Mouse (Mus musculus) neural tube, embryonic 12.5 days (tissue): ENCODE measurements at regions not wholly inside any gene's neighbourhood (a gene's known extent, or its start where the extent isn't known, plus 50 kb on each side); places are given as distances from the start of the nearest gene placed in this dataset.

Experiments used
- ATAC-seq: fragments of 200-750 bp; cut with Nextera tagmentation; 2 replicates; pipeline ENCODE4 v1.8.0; 2017; ENCODE audit warnings: low read depth, mild to moderate bottlenecking, moderate TSS enrichment, moderate library complexity; ENCODE audit not compliant: low FRiP score
- H3K27ac ChIP-seq: fragments of 300-500 bp; sonication (generic); 2 replicates; pipeline ENCODE4 v1.5.1; 2016
- H3K27me3 ChIP-seq: fragments of 300-500 bp; sonication (generic); replicated peaks from 2 replicates; pipeline ENCODE4 v1.6.1; 2016; ENCODE audit warnings: mild to moderate bottlenecking
- H3K36me3 ChIP-seq: fragments of 300-500 bp; sonication (generic); 2 replicates; pipeline ENCODE4 v1.6.1; 2016; ENCODE audit warnings: mild to moderate bottlenecking
- H3K4me1 ChIP-seq: fragments of 300-500 bp; sonication (generic); 2 replicates; pipeline ENCODE4 v1.6.1; 2016
- H3K4me2 ChIP-seq: fragments of 300-500 bp; sonication (generic); replicated peaks from 2 replicates; pipeline ENCODE4 v1.6.1; 2016; ENCODE audit warnings: mild to moderate bottlenecking
- H3K4me3 ChIP-seq: fragments of 300-500 bp; sonication (generic); 2 replicates; pipeline ENCODE4 v1.5.1; 2016
- H3K9ac ChIP-seq: fragments of 300-500 bp; sonication (generic); 2 replicates; pipeline ENCODE4 v1.6.1; 2016; ENCODE audit warnings: mild to moderate bottlenecking
- H3K9me3 ChIP-seq: fragments of 300-500 bp; sonication (generic); 2 replicates; pipeline ENCODE4 v1.6.1; 2016; ENCODE audit warnings: mild to moderate bottlenecking
- whole genome bisulfite sequencing: fragments of 180-500 bp; shearing (Covaris S2); methylation state at CpG from one replicate; pipeline ENCODE4 v1.1.7; 2016; 5-methylcytosine and 5-hydroxymethylcytosine counted together

DNA sequence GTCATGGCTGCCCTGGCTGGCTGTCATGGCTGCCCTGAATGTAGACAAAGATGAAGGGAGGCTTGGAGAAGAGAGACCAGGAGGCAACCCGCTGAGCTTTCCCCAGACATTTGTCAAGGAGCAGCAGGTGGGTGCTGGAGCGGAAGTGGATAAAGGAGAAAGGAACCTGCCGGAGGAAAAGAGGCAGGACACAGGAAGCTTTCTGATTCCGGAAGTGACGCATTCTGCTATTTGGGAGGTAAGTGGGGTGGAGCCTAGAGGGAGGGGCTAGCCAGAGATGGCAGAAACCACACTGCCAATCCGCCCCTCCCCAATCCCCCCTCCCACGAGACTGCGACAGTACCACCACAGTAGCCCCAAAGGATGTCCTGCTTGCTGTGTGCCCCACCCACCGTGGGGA is 80.1 kb downstream of the Gm572 start:
- 81% methylated on average over 9 of the region's 9 CpGs for WGBS
- no peaks in the 10 kb centered on the region for H3K9me3 ChIP-seq
- ATAC-seq, result no peak

DNA sequence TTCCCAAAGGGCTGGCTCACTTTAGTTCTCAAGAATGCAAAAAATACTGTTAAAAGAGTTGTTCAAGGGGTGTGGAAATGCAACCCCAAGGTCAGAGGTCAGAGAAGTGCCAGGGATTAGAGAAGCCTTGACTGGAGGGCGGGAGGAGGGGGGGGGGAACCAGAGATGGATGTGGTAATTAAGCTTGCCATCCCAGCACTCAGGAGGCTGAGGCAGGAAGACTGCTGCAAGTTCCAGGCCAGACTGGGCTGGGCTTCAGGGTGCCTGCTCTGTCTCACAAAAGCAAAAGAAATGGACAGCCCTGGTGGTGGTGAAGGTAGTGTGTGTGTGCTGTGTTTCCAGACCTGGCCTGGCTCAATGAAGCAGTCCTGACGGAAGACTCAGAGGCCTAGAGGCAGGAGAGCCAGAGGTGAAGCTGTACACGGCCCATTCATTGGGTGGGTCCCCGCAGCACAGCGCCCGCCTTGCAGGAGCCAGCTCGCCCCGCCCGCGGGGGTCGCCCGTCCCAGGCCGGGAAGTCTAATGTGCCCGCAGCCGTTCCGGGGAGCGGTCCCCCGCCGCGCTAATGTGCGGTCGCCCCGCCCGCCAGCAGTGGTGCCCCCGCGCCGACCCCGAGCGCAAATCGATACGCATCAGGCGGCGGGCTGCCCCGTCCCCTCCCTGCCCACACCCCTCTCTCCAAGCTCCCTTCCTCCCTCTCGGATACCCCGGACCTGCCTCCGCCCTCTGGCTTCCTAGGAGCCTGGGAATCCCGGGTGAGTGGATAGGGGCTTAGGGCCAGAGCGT is 80.1 kb upstream of the Casz1 start:
- Histone ChIP-seq H3K27ac (no peak overlapping the region), H3K36me3 (no peaks in the 10 kb centered on the region), H3K4me3 (peak overlapping the region; percentile 34), H3K9me3 (no peaks in the 10 kb centered on the region), H3K4me2 (peak overlapping the region; percentile 76), H3K4me1 (peaks cover 8% of the 10 kb centered on the region), H3K27me3 (peaks cover 13% of the 10 kb centered on the region), H3K9ac (peak overlapping the region; percentile 57)
- WGBS, result 4% methylated on average over 39 of the region's 39 CpGs
- peak; percentile 65 for ATAC-seq

More for the DNA sequence above, 80.1 kb downstream of the Gm572 start:
- Histone ChIP-seq H3K4me3 (no peak overlapping the region), H3K4me2 (no peak overlapping the region), H3K27me3 (peaks cover 11% of the 10 kb centered on the region), H3K4me1 (peaks cover 8% of the 10 kb centered on the region), H3K27ac (no peak overlapping the region), H3K9ac (no peak overlapping the region), H3K36me3 (no peaks in the 10 kb centered on the region)

DNA sequence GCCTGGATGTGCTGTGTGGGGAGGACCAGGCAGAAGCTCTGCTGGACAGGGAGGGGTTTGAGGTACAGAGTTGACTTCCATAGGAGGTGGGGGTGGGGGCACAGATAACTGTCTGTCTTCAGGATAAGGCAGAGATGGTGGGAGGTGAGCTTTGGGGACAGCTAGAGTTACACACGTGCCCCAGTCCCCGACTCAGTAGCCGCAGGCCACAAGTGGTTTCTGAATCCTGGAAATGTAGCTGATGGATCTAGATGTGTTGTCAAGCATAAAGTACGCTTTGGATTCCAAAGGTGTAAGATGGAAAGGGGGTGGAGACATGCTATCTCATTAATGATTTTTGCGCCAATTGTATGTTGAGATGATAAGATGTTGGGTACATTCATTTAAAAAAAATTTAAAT is 75.4 kb upstream of the Casz1 start:
- peaks cover 5% of the 10 kb centered on the region; the same call in 1 of the 2 replicates for H3K27me3 ChIP-seq
- WGBS, result 93% methylated on average over 5 of the region's 5 CpGs
- no peak overlapping the region for H3K27ac ChIP-seq
- ATAC-seq, result no peak
- H3K9ac ChIP-seq, result no peak overlapping the region
- no peak overlapping the region for H3K4me3 ChIP-seq
- peaks cover 11% of the 10 kb centered on the region for H3K4me1 ChIP-seq
- no peak overlapping the region for H3K4me2 ChIP-seq
- no peaks in the 10 kb centered on the region for H3K36me3 ChIP-seq
- H3K9me3 ChIP-seq, result no peaks in the 10 kb centered on the region

DNA sequence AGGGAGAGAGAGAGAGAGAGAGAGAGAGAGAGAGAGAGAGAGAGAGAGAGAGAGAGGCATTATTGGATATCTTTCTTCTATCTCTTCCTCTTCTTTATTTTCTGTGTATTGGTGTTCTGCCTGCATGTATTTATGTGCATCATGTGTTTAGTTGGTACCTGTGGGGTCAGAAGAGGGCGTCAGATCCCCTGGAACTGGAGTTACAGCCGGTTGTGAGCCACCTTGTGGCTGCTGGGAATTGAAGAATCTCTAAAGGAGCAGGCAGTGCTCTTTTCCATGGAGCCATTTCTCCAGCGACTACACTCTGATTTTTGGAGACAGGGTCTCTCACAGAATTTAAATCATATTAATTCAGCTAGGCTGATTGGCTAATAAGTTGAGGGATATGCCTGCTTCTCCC is 72.6 kb upstream of the Casz1 start:
- H3K4me3 ChIP-seq, result no peak overlapping the region
- H3K27ac ChIP-seq, result no peak overlapping the region
- WGBS, result 66% methylated on average over 3 of the region's 3 CpGs
- H3K27me3 ChIP-seq, result 0 out of 2 replicates have a peak, but pooled peaks cover 13% of the 10 kb centered on the region
- ATAC-seq, result no peak
- no peaks in the 10 kb centered on the region for H3K36me3 ChIP-seq
- no peak overlapping the region for H3K4me2 ChIP-seq
- no peak overlapping the region for H3K9ac ChIP-seq
- no peaks in the 10 kb centered on the region for H3K9me3 ChIP-seq
- H3K4me1 ChIP-seq, result 0 out of 2 replicates have a peak, but pooled peaks cover 3% of the 10 kb centered on the region

DNA sequence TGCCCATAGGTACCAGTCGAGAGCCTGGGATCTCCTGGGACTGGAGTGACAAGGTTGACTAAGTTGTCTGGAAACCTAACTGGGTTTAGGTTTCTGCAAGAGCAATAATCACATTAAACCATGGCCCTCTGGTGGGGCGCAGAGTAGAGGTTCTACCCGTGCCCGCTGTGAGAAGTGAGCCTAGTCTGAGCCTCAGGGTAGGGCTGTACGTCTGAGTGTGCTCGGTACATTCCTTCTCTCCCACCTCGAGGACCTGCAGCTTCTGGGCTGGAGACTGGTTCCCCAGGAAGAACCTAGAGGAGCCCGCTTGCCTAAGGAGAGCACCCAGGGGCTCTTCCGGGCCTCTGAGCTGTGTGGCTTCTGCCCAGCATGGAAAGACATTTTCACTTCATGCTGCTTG is 70.2 kb upstream of the Casz1 start:
- H3K9me3 ChIP-seq, result no peaks in the 10 kb centered on the region
- H3K27ac ChIP-seq, result no peak overlapping the region
- ATAC-seq, result no peak
- 86% methylated on average over 9 of the region's 9 CpGs for WGBS
- H3K4me1 ChIP-seq, result peaks cover 6% of the 10 kb centered on the region; the same call in 1 of the 2 replicates
- no peaks in the 10 kb centered on the region for H3K36me3 ChIP-seq
- no peak overlapping the region for H3K4me2 ChIP-seq
- no peak overlapping the region for H3K4me3 ChIP-seq
- H3K9ac ChIP-seq, result no peak overlapping the region
- peaks cover 16% of the 10 kb centered on the region for H3K27me3 ChIP-seq

DNA sequence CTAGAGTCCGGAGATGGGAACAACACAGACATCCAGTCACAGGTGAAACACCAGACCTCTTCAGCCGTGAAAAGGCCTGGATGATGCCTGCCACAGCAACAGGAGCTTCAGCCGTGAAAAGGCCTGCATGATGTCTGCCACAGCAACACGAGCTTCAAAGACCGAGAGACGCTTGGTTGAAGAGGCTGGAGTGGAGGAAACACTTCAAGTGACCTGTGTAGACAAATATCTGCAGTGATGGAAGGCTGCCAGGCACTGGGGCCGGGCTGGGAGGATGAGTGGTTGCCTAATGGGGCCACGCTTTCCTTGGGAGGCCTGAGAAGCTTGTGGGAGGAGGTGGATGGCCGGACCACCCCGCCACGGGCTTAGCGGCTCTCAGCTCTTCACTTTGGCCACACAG is 69.7 kb upstream of the Casz1 start:
- H3K27ac ChIP-seq, result no peak overlapping the region
- peaks cover 21% of the 10 kb centered on the region for H3K27me3 ChIP-seq

DNA sequence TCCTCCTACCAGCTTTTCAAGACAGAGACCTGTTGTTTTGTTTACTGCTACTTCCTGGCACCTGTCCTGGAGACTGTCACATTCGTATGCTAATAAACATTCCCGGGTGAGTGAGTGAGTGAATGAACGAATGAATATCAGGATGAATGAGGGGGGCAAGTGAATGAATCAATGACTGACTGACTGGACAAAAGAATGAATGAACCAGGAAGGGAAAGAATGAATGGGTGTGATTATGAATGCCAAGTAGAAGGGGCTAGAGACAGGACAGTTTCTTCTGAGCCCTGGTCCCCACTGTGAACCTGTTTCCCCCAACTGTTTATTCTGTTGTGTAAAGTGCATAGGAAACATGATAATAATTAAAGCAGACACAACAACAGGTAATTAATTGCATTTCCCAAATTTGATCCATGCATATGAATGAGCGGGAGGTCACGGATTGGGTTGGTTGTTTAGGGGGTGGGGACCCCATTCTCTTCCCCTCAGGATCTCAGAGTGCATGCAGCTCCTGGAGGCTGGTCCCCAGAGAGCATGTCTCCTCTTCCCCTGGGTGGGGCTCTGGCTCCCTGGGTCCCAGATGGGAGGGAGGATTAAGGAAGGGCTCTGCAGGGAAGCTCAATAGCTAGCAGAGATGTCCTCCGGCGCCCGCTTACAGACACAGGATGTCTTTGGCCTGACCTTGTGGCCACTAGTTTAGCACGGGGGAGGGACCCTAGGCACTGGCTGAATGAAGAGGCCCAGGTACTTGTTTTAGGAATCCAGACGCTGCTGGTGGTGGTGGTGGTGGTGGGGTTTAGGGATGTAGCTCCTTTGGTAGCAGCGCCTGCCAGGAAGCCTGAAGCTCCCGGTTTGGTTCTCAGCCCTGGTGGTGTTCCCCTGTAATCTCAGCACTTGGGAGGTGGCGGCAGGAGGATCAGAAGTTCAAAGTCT is 65.4 kb upstream of the Casz1 start:
- no peaks in the 10 kb centered on the region for H3K9me3 ChIP-seq

More for the DNA sequence above, 69.7 kb upstream of the Casz1 start:
- H3K9me3 ChIP-seq, result no peaks in the 10 kb centered on the region
- no peak overlapping the region for H3K4me3 ChIP-seq
- no peak for ATAC-seq
- peaks cover 9% of the 10 kb centered on the region; the same call in 1 of the 2 replicates for H3K4me1 ChIP-seq
- 79% methylated on average over 12 of the region's 12 CpGs for WGBS
- H3K36me3 ChIP-seq, result no peaks in the 10 kb centered on the region
- H3K4me2 ChIP-seq, result no peak overlapping the region
- H3K9ac ChIP-seq, result no peak overlapping the region

DNA sequence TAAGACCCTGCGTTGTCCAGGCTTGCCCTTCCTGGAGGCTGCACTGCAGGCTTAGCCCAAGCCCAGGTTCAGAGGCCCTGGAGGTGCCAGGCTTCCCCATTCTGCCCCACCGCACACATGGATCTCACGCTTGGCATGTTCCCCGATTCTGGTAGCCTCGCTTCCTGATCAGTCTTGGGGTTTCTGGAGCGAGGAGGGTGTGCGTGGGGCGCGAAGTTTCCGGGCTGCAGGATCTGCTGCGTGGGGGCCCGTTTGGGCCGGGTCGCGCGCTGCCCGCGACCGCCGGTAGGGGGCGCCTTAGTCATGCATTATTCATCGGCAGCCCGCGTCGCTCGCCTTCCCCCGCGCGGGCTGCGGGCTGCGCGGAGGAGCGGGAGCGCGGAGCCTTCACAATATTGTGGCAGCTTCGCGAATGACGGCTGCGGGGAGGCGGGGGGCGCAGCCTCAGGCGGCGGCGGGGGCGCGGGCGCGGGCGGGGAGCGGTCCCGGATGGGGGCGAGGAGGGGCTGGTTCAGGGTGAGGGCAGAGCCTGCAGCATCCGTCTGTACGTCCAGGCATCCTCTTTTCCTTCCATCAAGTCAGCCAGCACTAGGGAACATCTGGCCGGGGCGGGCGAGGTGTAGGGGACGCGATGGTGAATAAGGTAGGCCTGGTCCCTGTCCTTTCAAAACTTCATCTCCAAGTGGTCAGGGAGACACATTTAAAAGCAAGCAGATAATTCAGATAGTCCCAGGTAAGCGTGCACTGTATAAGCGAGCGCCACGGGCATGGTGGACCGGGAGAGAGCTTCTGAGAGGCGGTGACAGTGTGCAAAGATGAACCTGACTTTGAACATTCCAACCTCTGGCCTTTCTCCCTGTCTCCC is 61.4 kb upstream of the Casz1 start:
- Histone ChIP-seq H3K27me3 (peaks cover 34% of the 10 kb centered on the region), H3K4me1 (peaks cover 51% of the 10 kb centered on the region), H3K4me3 (peak overlapping the region; percentile 42), H3K9me3 (no peaks in the 10 kb centered on the region), H3K4me2 (peak overlapping the region; percentile 87), H3K27ac (no peak overlapping the region; the same call in 1 of the 2 replicates), H3K9ac (peak overlapping the region; percentile 54), H3K36me3 (no peaks in the 10 kb centered on the region)
- WGBS, result 4% methylated on average over 65 of the region's 65 CpGs
- 0 out of 2 replicates have a peak, but pooled peaks have one; percentile 43 for ATAC-seq

More for the DNA sequence above, 65.4 kb upstream of the Casz1 start:
- H3K4me2 ChIP-seq, result no peak overlapping the region
- WGBS, result 34% methylated on average over 13 of the region's 13 CpGs
- H3K4me3 ChIP-seq, result no peak overlapping the region
- no peak overlapping the region for H3K9ac ChIP-seq
- peaks cover 36% of the 10 kb centered on the region for H3K27me3 ChIP-seq
- peaks cover 24% of the 10 kb centered on the region for H3K4me1 ChIP-seq
- no peak for ATAC-seq
- no peaks in the 10 kb centered on the region for H3K36me3 ChIP-seq
- H3K27ac ChIP-seq, result no peak overlapping the region

DNA sequence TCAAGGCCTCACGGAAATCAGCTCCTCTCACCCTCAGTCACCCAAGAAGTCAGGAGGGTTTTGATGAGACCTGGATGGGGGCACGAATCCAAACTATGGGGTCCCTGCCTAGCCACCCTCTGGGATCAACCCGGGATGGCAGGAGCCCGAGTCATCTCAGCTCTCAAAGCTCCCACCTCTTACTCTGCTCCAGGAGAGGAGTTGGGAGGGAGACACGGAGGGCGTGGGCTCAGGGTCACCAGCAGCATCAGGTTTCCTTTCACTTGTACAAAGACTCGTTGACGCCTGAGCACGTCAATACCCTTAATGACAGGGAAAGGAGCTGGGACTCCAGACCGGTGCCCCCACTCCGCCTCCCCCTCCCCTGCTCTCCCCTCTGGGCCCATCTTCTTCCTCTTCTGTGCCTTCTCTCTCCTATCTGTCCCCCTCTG is 60.8 kb upstream of the Casz1 start:
- WGBS, result 10% methylated on average over 11 of the region's 11 CpGs
- 0 out of 2 replicates have a peak, but pooled peaks have one; percentile 14 for ATAC-seq
- Histone ChIP-seq H3K4me1 (peaks cover 51% of the 10 kb centered on the region), H3K4me2 (peak overlapping the region; percentile 87), H3K9ac (peak overlapping the region; percentile 54; the same call in 1 of the 2 replicates), H3K4me3 (no peak overlapping the region), H3K27ac (no peak overlapping the region), H3K36me3 (no peaks in the 10 kb centered on the region), H3K27me3 (peaks cover 29% of the 10 kb centered on the region), H3K9me3 (no peaks in the 10 kb centered on the region)

DNA sequence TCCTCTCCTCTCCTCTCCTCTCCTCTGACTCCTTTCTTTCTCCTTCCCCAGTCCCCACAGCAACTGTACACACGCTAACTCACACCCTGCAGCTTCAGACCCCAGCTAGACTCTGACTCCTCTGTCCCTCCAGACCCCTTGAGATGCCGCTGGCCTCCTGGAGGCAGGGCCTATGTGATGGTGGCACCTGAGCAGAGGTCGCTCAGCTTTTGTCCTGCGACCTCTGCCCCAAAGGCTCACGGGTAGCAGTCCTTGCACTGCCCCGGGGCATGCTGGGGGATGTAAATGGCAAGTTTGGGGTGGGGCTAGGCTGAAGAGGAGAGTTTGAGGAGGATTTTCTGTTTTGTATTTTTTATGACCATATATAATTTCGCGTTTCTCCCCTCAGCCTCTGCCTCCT is 60.2 kb upstream of the Casz1 start:
- no peak for ATAC-seq
- peaks cover 49% of the 10 kb centered on the region for H3K4me1 ChIP-seq
- no peaks in the 10 kb centered on the region for H3K9me3 ChIP-seq
- no peak overlapping the region for H3K4me3 ChIP-seq
- H3K27ac ChIP-seq, result 0 out of 2 replicates have a peak overlapping the region, but pooled peaks have one; percentile 3
- 41% methylated on average over 8 of the region's 8 CpGs for WGBS
- 0 out of 2 replicates have a peak overlapping the region, but pooled peaks have one; percentile 19 for H3K4me2 ChIP-seq
- H3K9ac ChIP-seq, result no peak overlapping the region
- H3K36me3 ChIP-seq, result no peaks in the 10 kb centered on the region
- peaks cover 27% of the 10 kb centered on the region for H3K27me3 ChIP-seq
